Mouse (Mus musculus) sigmoid colon, adult 10 weeks (tissue): Measurements from ENCODE around the gene Arl5b. TPM values are rescaled to one million over a fixed set of nuclear protein-coding genes. Genes with fewer than 3 reads are reported as not detected.

Experiments
- polyA plus RNA-seq: library from polyadenylated mRNA; stranded (reverse); fragments of 350-450 nt; fragmentation: Illumina TruSeq; extraction: RNeasy Lipid Tissue Mini Kit (QIAGEN cat#74804); gene quantifications from one replicate; pipeline ENCODE4 v1.2.3, GENCODE M21; 2014; ENCODE audit warnings: low read depth, low replicate concordance

The Arl5b gene
- 86.9 TPM for polyA plus RNA-seq

GRCm38 (mm10) chr2:15049117-15049873 lies at the start of gene Arl5b:
Gene Arl5b (plus strand): TSS chr2:15049395.

DNA sequence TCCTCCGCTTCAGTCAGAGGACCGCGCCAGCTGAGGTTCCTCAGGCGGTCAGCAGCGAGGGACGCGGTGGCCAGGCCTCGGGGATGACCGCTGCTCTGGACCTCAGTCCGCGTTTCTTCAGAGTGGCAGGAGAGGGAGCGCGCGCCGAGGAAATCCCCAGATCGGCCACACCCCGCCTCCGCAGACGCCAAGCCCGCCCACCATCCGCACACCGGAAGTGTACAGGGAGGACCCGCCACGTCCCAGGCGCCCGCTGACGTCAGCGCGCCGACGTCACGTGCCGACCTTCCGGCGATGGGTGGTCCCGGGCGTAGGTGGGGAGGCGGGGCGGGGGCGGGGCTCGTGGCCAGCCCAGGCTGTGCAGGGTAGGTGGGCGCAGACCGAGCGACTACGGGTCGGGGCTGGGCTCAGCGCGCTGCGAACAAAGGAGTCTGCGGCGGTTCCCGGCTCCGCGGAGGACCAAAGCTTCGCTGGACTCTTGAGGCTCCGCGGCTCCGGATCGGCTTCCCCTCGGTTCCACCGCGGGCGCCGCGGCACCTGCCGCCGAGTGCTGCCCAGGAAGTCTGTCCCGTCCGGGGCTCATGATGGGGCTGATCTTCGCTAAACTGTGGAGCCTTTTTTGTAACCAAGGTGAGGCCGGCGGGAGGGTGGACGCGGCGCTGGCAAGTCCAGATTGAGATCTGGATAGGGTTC lies 5.9 kb downstream of the Arl5b start, which contains the start of gene Nsun6:
Nsun6 (minus strand) TSS at position 125 of the 693 bp plus-strand sequence.

Other genes with a start within 250 kb of the Arl5b start
- 17.4 TPM for gene Nsun6, start 5.7 kb downstream of the Arl5b start, polyA plus RNA-seq